Mouse (Mus musculus): ENCODE data around the gene Ms4a6d.
"Not testable (repeated sequence)": the region's sequence is repeated elsewhere in the genome, so short reads cannot be mapped to it uniquely, and the experiment has no call there.

Ms4a6d gene

DNA sequence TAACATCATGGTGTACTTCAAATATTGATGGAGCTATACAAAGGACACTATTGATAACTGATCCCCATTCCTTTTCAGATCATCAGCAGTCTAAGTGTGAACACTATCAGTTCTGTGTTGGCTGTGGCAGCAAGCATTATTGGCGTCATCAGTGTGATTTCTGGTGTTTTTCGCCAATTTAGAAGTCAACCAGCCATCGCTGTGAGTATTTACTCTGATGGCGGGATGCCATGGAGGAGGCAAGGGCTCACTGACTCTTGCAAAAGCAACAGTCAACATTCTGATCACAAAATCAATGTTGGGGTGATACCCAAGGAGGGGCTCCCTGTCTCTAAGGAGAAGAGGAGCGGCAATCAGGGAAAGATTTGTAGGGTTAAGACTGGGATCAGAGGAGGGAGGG, 49.9 kb downstream of the Ms4a6d start:
- ATAC-seq (ENCODE audit: low TSS enrichment): no peak

DNA sequence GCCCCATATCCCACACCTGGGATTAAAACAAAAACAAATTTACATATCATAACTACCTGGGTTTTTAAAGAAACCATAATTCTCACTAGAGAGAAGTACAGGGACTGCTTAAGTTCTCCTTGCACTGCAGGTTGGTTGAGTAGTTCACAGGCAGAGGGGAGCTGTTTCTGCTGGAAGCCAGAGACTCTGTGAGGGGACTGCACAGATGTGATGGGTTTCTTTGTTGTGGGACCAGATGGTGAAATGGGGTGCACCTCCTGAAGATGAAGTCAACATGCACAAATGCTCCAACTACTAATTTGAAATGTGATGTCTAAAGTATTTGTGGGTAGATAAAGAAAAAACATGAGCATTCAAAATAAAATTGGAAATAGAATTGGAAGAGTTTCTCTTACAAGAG, 56.7 kb downstream of the Ms4a6d start:
- ATAC-seq (ENCODE audit: low TSS enrichment): no peak

DNA sequence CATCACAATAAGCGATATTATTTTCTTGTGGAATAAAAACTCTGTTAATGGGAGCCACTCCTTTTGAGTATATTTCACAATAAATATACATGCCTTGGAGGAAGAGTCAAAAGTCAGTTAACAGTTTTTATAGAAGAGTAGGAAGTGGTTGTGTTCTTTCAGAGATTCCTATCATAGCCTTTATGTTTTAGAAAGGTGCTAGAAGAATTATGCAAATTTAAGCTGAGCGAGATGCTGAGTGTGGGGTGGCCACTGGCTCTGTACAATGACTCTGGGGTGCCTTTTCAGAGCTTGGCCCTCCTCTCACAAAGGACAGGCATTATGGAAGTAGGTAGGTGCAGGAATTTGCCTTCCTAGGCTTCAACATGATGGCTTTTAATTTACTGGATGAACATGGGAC, 60.3 kb downstream of the Ms4a6d start:
- ATAC-seq (ENCODE audit: low TSS enrichment): not testable (repeated sequence)

DNA sequence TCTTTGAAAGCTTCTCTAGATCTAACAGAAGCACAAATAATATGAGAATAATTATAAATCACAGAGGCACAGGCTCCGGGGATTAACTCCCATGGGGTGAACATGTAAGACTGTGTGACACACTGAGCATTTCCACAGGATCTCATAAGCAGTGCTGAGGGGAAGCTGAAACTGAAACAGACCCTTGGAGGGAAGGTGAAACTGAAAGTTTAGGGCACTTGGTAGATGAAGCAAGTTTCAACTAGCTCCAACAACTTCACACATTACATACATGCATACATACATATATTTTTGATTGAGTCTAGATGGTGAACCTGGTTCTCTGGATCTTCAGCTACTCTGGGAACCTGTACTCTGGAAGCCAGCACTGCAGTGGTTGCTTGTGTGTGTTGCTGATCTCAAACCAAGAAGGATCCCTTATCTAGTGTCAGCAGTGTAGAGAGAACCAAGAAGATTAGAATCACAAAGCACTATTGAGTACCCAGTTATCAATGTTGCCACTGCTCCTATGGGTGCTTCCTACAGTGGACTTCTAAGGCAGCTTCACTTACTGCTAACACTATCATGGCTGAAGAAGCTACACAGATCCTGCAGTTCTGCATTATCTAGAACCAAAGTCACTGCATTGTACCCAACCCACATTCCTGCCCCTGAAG, 64.4 kb downstream of the Ms4a6d start:
- not testable (repeated sequence) for ATAC-seq (ENCODE audit: low TSS enrichment)

DNA sequence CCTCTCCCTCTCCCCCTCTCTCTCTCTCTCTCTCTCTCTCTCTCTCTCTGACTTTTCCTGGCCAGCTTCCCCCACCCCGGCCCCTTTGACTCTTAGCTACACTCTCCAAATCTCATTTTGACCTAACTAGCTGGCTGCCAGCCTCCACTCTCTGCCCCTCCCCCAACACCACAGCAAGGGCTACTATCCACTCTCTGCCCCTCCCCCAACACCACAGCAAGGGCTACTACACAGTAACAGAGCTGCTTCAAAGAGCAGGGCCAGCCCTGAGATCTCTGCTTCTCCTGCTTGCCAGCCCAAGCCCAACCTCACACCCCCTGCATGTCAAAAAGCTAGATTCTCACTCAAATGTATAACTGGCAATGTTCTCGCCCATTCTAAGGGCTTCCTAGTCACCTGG, 67.3 kb downstream of the Ms4a6d start:
- no peak for ATAC-seq (ENCODE audit: low TSS enrichment)
